10 mouse cellular contexts compared by ENCODE assay signal in the genomic region with DNA sequence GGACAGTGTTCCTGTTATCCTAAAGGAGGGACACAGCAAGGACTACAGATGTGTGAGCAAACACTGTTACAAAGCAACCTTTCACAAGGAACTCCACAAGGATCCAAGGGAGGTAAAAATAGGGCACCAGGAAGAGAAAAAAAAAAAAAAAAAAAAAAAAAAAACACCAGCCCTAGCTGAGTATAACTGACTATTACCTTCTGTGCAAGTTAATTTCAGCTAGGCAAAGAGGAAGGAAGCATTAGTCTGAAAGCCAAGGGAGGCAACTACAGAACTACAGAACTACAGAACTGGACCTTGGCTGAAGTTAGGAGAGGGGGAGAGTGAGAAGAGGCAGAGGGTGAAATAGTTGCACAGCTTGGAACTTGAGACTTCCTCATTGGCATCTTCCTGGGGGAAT. TPM values are rescaled to one million over a fixed set of nuclear protein-coding genes. Genes with fewer than 3 reads are reported as not detected.
DNase-seq lines count a peak whose midpoint lies in the region; ATAC-seq and TF ChIP-seq lines count a peak whose summit lies in the region.
"Had no signal": no experiment of that assay in that cellular context is flagged by ENCODE, and none has a peak within 500 bp of the region (broad histone marks: within the 10 kb centered on the region; RNA-seq: fewer than 3 reads in every experiment).

No protein-coding gene starts in this region.

- peaks cover 2% of the 10 kb centered on the region; the same call in 1 of the 2 replicates for H3K4me1 ChIP-seq in testis, adult 2 months (ENCODE audit: control insufficient read depth, insufficient read depth, low read length)

- intact Hi-C loops in heart, postnatal 14 days (cut with DNase I), result loop anchor here (1.0 to 2.0 kb wide), 4 partner anchors 15 to 75 kb away; partner anchors contain the start of genes Ap4e1 and Trpm7

- 0 out of 2 replicates have a peak overlapping the region, but pooled peaks have one; percentile 8 for H3K27ac ChIP-seq in testis, adult 2 months (ENCODE audit: control insufficient read depth, insufficient read depth, low read depth, low read length)

- ATAC-seq in activated CD4-positive, CD25-positive, alpha-beta regulatory T cell, adult 4 months, result no peak

- no peak for TF ChIP-seq POLR2A in testis, adult 2 months (IDR thresholded peaks at IDR 0.05; ENCODE audit: control insufficient read depth, low read depth, low read length)

- no peak overlapping the region for H3K4me3 ChIP-seq in testis, adult 2 months (ENCODE audit: control insufficient read depth, low read depth, low read length)

- no peaks in the 10 kb centered on the region for H3K27me3 ChIP-seq in testis, adult 2 months (ENCODE audit: control insufficient read depth, insufficient read depth, low read length)
- H3K27me3 ChIP-seq: Patski had no signal

- no peak for TF ChIP-seq CTCF in testis, adult 2 months (IDR thresholded peaks at IDR 0.05; ENCODE audit: control insufficient read depth, insufficient read depth, insufficient replicate concordance, low read depth, low read length)

- peak; percentile 13 to 30 for DNase-seq in heart, adult 9 months (ENCODE audit: low spot score in 2 of 2)
- no peak for DNase-seq in heart, postnatal 14 days
- no peak for DNase-seq in testis, postnatal 10 days (ENCODE audit: low spot score)
- peak; percentile 28 for DNase-seq in large intestine, adult 2 months (ENCODE audit: low read depth, low spot score)
- DNase-seq in adrenal gland, postnatal 36 days, result no peak
- no peak for DNase-seq in retina, postnatal 1 day
- DNase-seq: thymus, postnatal 36 days had no signal

- H3K36me3 ChIP-seq in testis, adult 2 months (ENCODE audit: control insufficient read depth, insufficient read depth, low read length), result no peaks in the 10 kb centered on the region

RNA-seq across cellular contexts. Expression of gene Sppl2a, which starts 0.9 kb away (rescaled TPM):
- 10 to 100 TPM; 45.3 to 49.5 TPM for total RNA-seq in heart, postnatal 14 days (2021)
- polyA plus RNA-seq in testis, adult 2 months (2012; rRNA removed), result 13.8 and 19.8 TPM in 2 replicates
- polyA plus RNA-seq in large intestine, adult 2 months (2012; rRNA removed), result 22.5 and 26.6 TPM in 2 replicates
- total RNA-seq in adrenal gland, postnatal 36 days (2021), result 10 to 100 TPM; 91.4 to 95.3 TPM
- polyA plus RNA-seq in activated CD4-positive, CD25-positive, alpha-beta regulatory T cell, adult 4 months (2017; shearing (Covaris generic)), result 10 to 100 TPM; 63.4 to 75.3 TPM

RNA-seq across cellular contexts. Expression of gene Trpm7, which starts 57.9 kb away (rescaled TPM):
- 10 to 100 TPM; 40.6 to 43.6 TPM for total RNA-seq in heart, postnatal 14 days (2021)
- 3.1 and 6.2 TPM in 2 replicates for polyA plus RNA-seq in testis, adult 2 months (2012; rRNA removed)
- polyA plus RNA-seq in large intestine, adult 2 months (2012; rRNA removed), result 3.4 and 5.6 TPM in 2 replicates
- total RNA-seq in adrenal gland, postnatal 36 days (2021), result 10 to 100 TPM; 42.1 to 43.6 TPM
- 10 to 100 TPM; 49.8 to 55.8 TPM for polyA plus RNA-seq in activated CD4-positive, CD25-positive, alpha-beta regulatory T cell, adult 4 months (2017; shearing (Covaris generic))

Comparison
In these comparisons a context has a peak if more than half of its experiments do, and no peak if none do; other contexts are left out.
1. DNase-seq: peak in heart, adult 9 months (2 of 2) and large intestine, adult 2 months (single experiment); none in heart, postnatal 14 days (0 of 2), testis, postnatal 10 days (single experiment), adrenal gland, postnatal 36 days (0 of 2) and retina, postnatal 1 day (single experiment).